Mouse (Mus musculus): ENCODE results near the gene Osmr.

- TF ChIP-seq POLR2A (IDR thresholded peaks at IDR 0.05; ENCODE audit: borderline replicate concordance, insufficient read depth, low read length) (no peak), CTCF (IDR thresholded peaks at IDR 0.05; ENCODE audit: borderline replicate concordance, insufficient read depth, low read depth, low read length) (no peak)
These were observed at the start of gene Osmr for GRCm38 (mm10) chr15:6874601-6875019.
